In genomic region chr10:124803997-124804614, GRCm38 (mm10) we compare ENCODE assay signal across 22 mouse cellular contexts.
DNase-seq lines count a peak whose midpoint lies in the region; ATAC-seq and TF ChIP-seq lines count a peak whose summit lies in the region.
"Had no signal": no experiment of that assay in that cellular context is flagged by ENCODE, and none has a peak within 500 bp of the region (broad histone marks: within the 10 kb centered on the region; RNA-seq: fewer than 3 reads in every experiment).

No protein-coding gene starts in this region.

- peak; percentile 38; the same call in 1 of the 2 replicates for ATAC-seq in hindbrain, embryonic 11.5 days (ENCODE audit: low FRiP score)
- no peak for ATAC-seq in hindbrain, embryonic 13.5 days (ENCODE audit: low FRiP score)
- peak; percentile 14; the same call in 1 of the 2 replicates for ATAC-seq in lung, embryonic 14.5 days (ENCODE audit: insufficient read depth)
- ATAC-seq in forebrain, embryonic 13.5 days = peak; percentile 76; the same call in 1 of the 2 replicates
- ATAC-seq in limb, embryonic 12.5 days (ENCODE audit: insufficient number of reproducible peaks, insufficient read depth, low FRiP score, low TSS enrichment, low read depth) = peak; percentile 81; the same call in 1 of the 2 replicates
- ATAC-seq: intestine, postnatal 0 days had no signal

- 57% methylated on average over 3 of the region's 3 CpGs for WGBS in hindbrain, embryonic 11.5 days
- WGBS in hindbrain, embryonic 13.5 days = 45% methylated on average over 3 of the region's 3 CpGs
- 67% methylated on average over 3 of the region's 3 CpGs for WGBS in lung, embryonic 14.5 days
- WGBS in forebrain, embryonic 13.5 days = 22% methylated on average over 3 of the region's 3 CpGs
- WGBS in limb, embryonic 12.5 days = 61% methylated on average over 3 of the region's 3 CpGs

- no peak for TF ChIP-seq CTCF in lung, embryonic 14.5 days (IDR thresholded peaks at IDR 0.05; ENCODE audit: low read depth)

- H3K27me3 ChIP-seq in hindbrain, embryonic 11.5 days (ENCODE audit: control insufficient read depth, insufficient read depth, low read length) = no peaks in the 10 kb centered on the region
- no peaks in the 10 kb centered on the region for H3K27me3 ChIP-seq in hindbrain, embryonic 13.5 days
- no peaks in the 10 kb centered on the region for H3K27me3 ChIP-seq in lung, embryonic 14.5 days (ENCODE audit: insufficient read depth, low read length)
- no peaks in the 10 kb centered on the region for H3K27me3 ChIP-seq in forebrain, embryonic 13.5 days
- no peaks in the 10 kb centered on the region for H3K27me3 ChIP-seq in limb, embryonic 12.5 days
- H3K27me3 ChIP-seq: embryonic facial prominence, embryonic 13.5 days had no signal

- H3K4me2 ChIP-seq in hindbrain, embryonic 11.5 days (replicated peaks; ENCODE audit: low read depth, low read length) = no peak overlapping the region
- H3K4me2 ChIP-seq in hindbrain, embryonic 13.5 days = no peak overlapping the region
- H3K4me2 ChIP-seq in lung, embryonic 14.5 days = no peak overlapping the region
- no peak overlapping the region for H3K4me2 ChIP-seq in forebrain, embryonic 13.5 days
- no peak overlapping the region for H3K4me2 ChIP-seq in limb, embryonic 12.5 days
- H3K4me2 ChIP-seq: embryonic facial prominence, embryonic 13.5 days had no signal

- H3K4me3 ChIP-seq in hindbrain, embryonic 11.5 days (ENCODE audit: low read depth, low read length) = no peak overlapping the region
- H3K4me3 ChIP-seq in hindbrain, embryonic 13.5 days = no peak overlapping the region
- H3K4me3 ChIP-seq in lung, embryonic 14.5 days (ENCODE audit: low read depth, low read length) = no peak overlapping the region
- no peak overlapping the region for H3K4me3 ChIP-seq in forebrain, embryonic 13.5 days
- no peak overlapping the region for H3K4me3 ChIP-seq in limb, embryonic 12.5 days (replicated peaks)
- H3K4me3 ChIP-seq: embryonic facial prominence, embryonic 13.5 days; erythroblast, embryonic 14.5 days; heart, embryonic 10.5 days; layer of hippocampus, adult 2 months had no signal

- no peaks in the 10 kb centered on the region for H3K36me3 ChIP-seq in hindbrain, embryonic 11.5 days (ENCODE audit: control insufficient read depth, insufficient read depth, low read length)
- no peaks in the 10 kb centered on the region for H3K36me3 ChIP-seq in hindbrain, embryonic 13.5 days
- H3K36me3 ChIP-seq in lung, embryonic 14.5 days (ENCODE audit: insufficient read depth) = no peaks in the 10 kb centered on the region
- no peaks in the 10 kb centered on the region for H3K36me3 ChIP-seq in forebrain, embryonic 13.5 days (ENCODE audit: poor library complexity, severe bottlenecking)
- H3K36me3 ChIP-seq in limb, embryonic 12.5 days = no peaks in the 10 kb centered on the region
- H3K36me3 ChIP-seq: embryonic facial prominence, embryonic 13.5 days; heart, embryonic 10.5 days had no signal

- H3K27ac ChIP-seq in hindbrain, embryonic 11.5 days (ENCODE audit: low read depth, low read length) = no peak overlapping the region
- no peak overlapping the region for H3K27ac ChIP-seq in hindbrain, embryonic 13.5 days
- H3K27ac ChIP-seq in lung, embryonic 14.5 days (ENCODE audit: low read depth) = no peak overlapping the region
- no peak overlapping the region for H3K27ac ChIP-seq in forebrain, embryonic 13.5 days
- H3K27ac ChIP-seq in limb, embryonic 12.5 days = 0 out of 2 replicates have a peak overlapping the region, but pooled peaks have one; percentile 7
- H3K27ac ChIP-seq: embryonic facial prominence, embryonic 13.5 days; heart, embryonic 10.5 days; layer of hippocampus, adult 2 months; liver, embryonic 14.5 days had no signal

- H3K9ac ChIP-seq in hindbrain, embryonic 11.5 days (ENCODE audit: low read depth, low read length) = no peak overlapping the region
- H3K9ac ChIP-seq in hindbrain, embryonic 13.5 days = no peak overlapping the region
- H3K9ac ChIP-seq in lung, embryonic 14.5 days = no peak overlapping the region
- no peak overlapping the region for H3K9ac ChIP-seq in forebrain, embryonic 13.5 days
- H3K9ac ChIP-seq in limb, embryonic 12.5 days (replicated peaks) = no peak overlapping the region
- H3K9ac ChIP-seq: embryonic facial prominence, embryonic 13.5 days; liver, embryonic 14.5 days had no signal

- DNase-seq in hindbrain, embryonic 11.5 days (ENCODE audit: low spot score) = no peak
- no peak for DNase-seq in lung, embryonic 14.5 days
- no peak for DNase-seq in lung, adult 18-20 months
- DNase-seq in gastrocnemius, adult 18-20 months (ENCODE audit: low spot score) = no peak
- DNase-seq in thymus, postnatal 10 days (ENCODE audit: low spot score in 2 of 2) = no peak
- DNase-seq: adrenal gland, postnatal 25 days; cerebellum, postnatal 10 days; heart, postnatal 4 days; kidney, postnatal 14 days; layer of hippocampus, postnatal 36 days; lung, postnatal 4 days; thymus, adult 18-20 months; thymus, postnatal 4 days had no signal

- no peaks in the 10 kb centered on the region for H3K9me3 ChIP-seq in hindbrain, embryonic 11.5 days (ENCODE audit: control insufficient read depth, low read length)
- no peaks in the 10 kb centered on the region for H3K9me3 ChIP-seq in hindbrain, embryonic 13.5 days
- no peaks in the 10 kb centered on the region for H3K9me3 ChIP-seq in lung, embryonic 14.5 days (ENCODE audit: low read depth, low read length)
- no peaks in the 10 kb centered on the region for H3K9me3 ChIP-seq in forebrain, embryonic 13.5 days (replicated peaks)
- no peaks in the 10 kb centered on the region for H3K9me3 ChIP-seq in limb, embryonic 12.5 days
- H3K9me3 ChIP-seq: embryonic facial prominence, embryonic 13.5 days; heart, embryonic 10.5 days had no signal

- no peaks in the 10 kb centered on the region for H3K4me1 ChIP-seq in hindbrain, embryonic 11.5 days (replicated peaks; ENCODE audit: control insufficient read depth, insufficient read depth, low read length)
- H3K4me1 ChIP-seq in hindbrain, embryonic 13.5 days (replicated peaks) = no peaks in the 10 kb centered on the region
- no peaks in the 10 kb centered on the region for H3K4me1 ChIP-seq in lung, embryonic 14.5 days (ENCODE audit: insufficient read depth)
- no peaks in the 10 kb centered on the region for H3K4me1 ChIP-seq in forebrain, embryonic 13.5 days
- no peaks in the 10 kb centered on the region for H3K4me1 ChIP-seq in limb, embryonic 12.5 days (replicated peaks)
- H3K4me1 ChIP-seq: embryonic facial prominence, embryonic 13.5 days; heart, embryonic 10.5 days had no signal
